Mouse (Mus musculus): ENCODE data around the gene Bhlhe40. TPM values are rescaled to one million over a fixed set of nuclear protein-coding genes. Genes with fewer than 3 reads are reported as not detected.

Bhlhe40 gene
- total RNA-seq (2014; fragmentation: Nextera tagmentation) (1.4 TPM in 1 of 2 replicates, not detected in the other), total RNA-seq (2017) (3.1 and 15.2 TPM in 2 replicates)

DNA sequence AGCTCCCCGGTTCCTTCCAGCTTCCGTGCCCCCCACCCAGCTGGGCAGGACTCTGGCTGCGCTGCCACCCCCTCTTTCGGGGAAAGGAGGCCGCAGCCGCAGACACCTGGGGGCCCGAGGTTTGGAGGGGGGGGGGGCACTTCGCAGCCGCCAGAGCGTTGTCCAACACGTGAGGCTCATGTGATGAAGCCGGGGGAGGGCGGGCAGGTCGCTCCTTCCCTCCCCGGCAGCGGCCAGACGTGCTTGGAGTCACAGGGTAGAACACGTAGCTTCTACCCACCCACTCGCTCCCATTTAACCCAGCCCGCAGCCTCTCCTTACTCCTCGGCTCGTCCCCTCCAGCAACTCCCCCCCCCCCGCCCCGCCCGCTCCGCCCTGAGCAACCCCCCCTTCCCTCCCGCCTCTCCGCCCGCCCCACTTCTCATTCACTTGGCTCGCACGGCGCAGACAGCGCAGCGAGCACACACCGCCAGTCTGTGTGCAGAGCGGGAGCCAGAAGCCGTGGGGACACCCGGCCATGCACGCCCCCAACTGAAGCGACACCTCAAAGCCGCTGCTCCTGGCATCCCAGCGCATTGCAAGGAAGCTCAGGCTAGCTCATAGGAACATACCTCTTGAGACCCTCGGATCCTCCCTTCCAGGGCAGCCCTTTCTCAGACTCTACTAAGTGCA is at the start of gene Bhlhe40:
Gene Bhlhe40, plus strand, starts transcription at position 424 of the 672 bp plus-strand sequence.
- peak; percentile 62 for ATAC-seq (replicated peaks; ENCODE audit: low FRiP score, low TSS enrichment, poor library complexity, severe bottlenecking)

DNA sequence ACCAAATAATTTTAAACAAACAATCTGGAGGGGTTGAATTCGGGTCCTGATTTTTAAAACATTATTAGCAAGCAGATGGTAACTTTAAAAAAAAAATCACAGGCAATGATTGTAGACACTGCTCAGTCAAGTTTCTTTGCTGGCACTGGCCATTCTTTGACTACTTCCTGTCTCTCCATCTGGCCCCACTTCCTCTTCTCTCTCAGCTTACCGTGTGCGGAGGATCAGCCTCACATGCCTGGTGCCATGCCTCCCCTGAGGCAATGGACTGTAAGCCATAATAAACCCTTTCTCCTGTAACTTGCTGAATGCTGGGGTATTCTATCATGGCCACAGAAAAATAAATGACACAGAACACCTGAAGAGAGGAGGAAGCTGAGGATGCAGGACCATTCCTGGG is 48.8 kb upstream of the Bhlhe40 start:
- ATAC-seq (replicated peaks; ENCODE audit: low FRiP score, low TSS enrichment, poor library complexity, severe bottlenecking), result no peak

DNA sequence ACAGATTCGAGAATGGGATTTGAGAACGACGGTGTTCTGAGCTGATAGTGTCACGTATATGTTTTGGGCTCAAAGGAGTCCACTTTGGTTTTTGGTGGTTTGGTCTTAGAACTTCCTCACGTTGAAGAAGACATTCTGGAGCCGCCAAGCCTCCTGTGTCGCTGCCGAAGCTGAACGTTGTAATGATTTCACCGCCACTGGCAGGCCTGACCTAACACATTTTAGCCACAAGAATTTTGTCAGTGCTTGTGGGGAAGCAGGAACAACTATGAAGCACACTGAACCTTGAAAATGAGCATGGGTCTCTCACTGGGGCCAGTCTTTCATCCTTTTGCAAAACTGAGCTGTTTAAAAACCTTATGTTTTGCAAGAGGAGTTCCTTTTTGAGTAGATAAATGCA is 42.4 kb upstream of the Bhlhe40 start:
- ATAC-seq (replicated peaks; ENCODE audit: low FRiP score, low TSS enrichment, poor library complexity, severe bottlenecking), result no peak

- ATAC-seq (replicated peaks; ENCODE audit: low FRiP score, low TSS enrichment, poor library complexity, severe bottlenecking), result no peak
These were observed 37.3 kb upstream of the Bhlhe40 start for GRCm38 (mm10) chr6:108623028-108623565.

DNA sequence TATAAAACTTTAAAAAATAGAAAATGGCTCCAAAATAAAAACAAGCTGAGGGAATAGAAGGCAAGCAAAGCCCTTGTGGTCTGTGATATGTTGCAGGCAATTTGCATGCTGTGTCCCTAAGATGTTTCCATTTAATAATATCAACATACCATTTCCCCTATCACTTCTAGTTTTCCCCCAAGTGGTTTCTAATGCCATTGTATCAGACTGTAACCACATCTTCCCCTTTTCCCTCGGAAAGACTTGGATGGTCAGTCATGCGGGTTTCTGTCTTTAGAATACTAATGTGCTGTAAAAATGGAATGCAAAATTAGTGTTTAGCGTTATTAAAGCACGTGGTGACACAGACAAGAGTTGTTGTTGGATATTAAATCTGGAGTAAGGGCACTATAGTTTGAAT is 35.5 kb upstream of the Bhlhe40 start:
- ATAC-seq (replicated peaks; ENCODE audit: low FRiP score, low TSS enrichment, poor library complexity, severe bottlenecking), result no peak

DNA sequence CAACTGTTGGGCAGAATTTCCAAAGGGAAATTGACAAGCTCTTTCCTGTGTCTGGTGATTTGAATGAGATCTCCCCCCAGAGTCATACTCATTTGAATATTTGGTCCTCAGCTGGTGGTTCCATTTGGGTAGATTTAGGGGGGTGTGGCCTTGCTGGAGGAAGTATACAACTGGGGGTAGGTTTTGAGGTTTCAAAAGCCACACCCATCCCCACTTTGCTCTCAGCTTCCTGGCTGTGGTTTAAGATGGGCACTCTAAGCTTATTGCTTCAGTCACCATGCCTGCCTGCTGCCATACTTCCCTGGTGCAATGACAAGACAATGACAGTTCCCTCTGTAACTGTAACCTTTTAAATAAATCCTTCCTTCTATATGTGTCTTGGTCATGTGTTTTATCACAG is 29.7 kb upstream of the Bhlhe40 start:
- no peak; the same call in 1 of the 2 replicates for ATAC-seq (replicated peaks; ENCODE audit: low FRiP score, low TSS enrichment, poor library complexity, severe bottlenecking)

DNA sequence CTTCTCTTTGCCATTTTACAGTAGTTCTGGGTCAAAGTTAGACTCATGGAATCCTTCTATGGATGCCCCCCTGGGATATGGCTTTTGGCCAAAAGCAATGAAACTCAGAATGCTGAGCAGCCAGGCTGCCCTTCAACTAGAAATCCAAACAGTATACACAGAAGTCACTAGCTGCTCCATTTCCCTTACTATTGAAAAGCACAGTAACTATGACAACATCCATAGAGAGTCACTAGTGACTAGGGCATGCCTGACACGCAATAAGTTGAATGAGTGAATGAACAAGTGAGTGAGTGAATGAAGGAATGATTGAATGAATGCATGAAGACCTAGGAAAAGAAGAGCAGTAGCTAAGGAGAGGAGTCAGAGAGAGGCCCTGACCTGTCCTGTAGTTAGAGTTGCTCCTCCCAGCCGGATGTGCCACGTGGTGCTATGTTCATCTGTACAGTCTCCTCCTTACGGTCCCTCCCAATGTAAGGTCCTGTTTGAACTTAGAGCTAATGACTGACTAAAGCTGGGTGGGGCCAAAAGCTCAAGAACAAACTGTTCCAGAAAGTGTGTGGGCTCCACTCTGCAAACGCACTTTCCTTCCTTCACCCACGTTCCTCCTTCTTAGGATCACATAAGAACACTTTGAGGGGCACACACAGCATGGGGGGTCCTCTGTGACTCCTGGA is 22.1 kb upstream of the Bhlhe40 start:
- ATAC-seq (replicated peaks; ENCODE audit: low FRiP score, low TSS enrichment, poor library complexity, severe bottlenecking), result no peak

- no peak for ATAC-seq (replicated peaks; ENCODE audit: low FRiP score, low TSS enrichment, poor library complexity, severe bottlenecking)
These were observed 18.4 kb upstream of the Bhlhe40 start for GRCm38 (mm10) chr6:108642020-108642419.

GRCm38 (mm10) chr6:108643035-108643434 is 17.4 kb upstream of the Bhlhe40 start:
- no peak for ATAC-seq (replicated peaks; ENCODE audit: low FRiP score, low TSS enrichment, poor library complexity, severe bottlenecking)

- ATAC-seq (replicated peaks; ENCODE audit: low FRiP score, low TSS enrichment, poor library complexity, severe bottlenecking), result no peak
These were observed 16.1 kb upstream of the Bhlhe40 start for GRCm38 (mm10) chr6:108644311-108644710.

DNA sequence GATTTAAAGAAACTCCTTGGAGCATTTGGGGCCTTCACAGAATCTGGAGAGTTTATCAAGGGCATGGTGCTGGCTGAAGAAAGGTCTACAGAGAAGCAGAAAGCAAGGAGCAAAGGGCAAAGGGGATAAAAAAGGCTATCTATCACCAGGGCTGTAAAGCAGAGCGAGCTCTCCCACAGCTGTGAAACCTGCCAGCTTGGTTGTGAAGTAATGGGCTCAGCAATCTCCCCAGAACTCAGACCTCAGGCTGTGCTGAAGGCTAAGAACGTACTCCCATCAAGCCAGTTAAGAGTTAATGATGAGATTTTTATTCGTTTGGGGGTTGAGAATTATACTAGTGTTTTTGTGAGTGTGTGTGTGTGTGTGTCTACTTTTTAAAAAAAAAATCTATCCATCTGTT is 13.3 kb upstream of the Bhlhe40 start:
- ATAC-seq (replicated peaks; ENCODE audit: low FRiP score, low TSS enrichment, poor library complexity, severe bottlenecking), result no peak

GRCm38 (mm10) chr6:108648072-108648471 is 12.4 kb upstream of the Bhlhe40 start:
- ATAC-seq (replicated peaks; ENCODE audit: low FRiP score, low TSS enrichment, poor library complexity, severe bottlenecking), result no peak

DNA sequence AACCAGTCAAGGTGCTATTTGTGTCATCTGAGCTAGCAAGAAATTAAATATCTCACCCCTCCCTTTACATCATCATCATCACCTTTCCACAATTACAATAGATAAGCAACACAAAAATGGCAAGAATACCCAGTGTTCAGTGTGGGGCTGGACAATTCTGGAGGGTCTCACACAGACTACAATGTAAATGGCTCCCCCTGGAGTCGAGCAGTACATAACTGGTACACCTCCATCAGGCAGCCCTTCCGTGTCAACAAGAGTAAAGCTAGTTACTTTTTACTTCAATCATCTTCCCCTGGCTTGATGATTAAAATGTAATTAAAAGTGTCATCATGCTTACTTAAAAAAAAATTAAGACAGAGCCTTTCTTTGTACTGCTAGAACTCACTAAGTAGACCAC is 4.6 kb upstream of the Bhlhe40 start:
- no peak for ATAC-seq (replicated peaks; ENCODE audit: low FRiP score, low TSS enrichment, poor library complexity, severe bottlenecking)

DNA sequence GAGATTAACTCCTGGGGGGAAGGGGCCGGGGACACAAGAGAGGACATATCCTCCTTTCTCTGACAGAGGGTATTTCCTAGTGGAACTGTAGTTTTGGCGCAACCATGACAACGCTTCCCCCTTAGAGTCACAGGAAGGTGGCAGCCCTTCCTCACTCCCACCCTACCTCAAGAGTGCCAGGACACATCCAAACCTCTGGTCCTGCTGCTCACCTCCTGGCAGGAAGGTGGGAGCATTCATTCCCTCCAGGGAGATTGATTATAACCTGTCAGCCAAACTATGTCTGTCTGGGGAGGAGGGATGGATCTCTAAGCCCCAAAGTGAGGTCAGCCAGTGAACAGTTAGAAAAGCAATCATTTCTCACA is 2.4 kb upstream of the Bhlhe40 start:
- no peak for ATAC-seq (replicated peaks; ENCODE audit: low FRiP score, low TSS enrichment, poor library complexity, severe bottlenecking)

DNA sequence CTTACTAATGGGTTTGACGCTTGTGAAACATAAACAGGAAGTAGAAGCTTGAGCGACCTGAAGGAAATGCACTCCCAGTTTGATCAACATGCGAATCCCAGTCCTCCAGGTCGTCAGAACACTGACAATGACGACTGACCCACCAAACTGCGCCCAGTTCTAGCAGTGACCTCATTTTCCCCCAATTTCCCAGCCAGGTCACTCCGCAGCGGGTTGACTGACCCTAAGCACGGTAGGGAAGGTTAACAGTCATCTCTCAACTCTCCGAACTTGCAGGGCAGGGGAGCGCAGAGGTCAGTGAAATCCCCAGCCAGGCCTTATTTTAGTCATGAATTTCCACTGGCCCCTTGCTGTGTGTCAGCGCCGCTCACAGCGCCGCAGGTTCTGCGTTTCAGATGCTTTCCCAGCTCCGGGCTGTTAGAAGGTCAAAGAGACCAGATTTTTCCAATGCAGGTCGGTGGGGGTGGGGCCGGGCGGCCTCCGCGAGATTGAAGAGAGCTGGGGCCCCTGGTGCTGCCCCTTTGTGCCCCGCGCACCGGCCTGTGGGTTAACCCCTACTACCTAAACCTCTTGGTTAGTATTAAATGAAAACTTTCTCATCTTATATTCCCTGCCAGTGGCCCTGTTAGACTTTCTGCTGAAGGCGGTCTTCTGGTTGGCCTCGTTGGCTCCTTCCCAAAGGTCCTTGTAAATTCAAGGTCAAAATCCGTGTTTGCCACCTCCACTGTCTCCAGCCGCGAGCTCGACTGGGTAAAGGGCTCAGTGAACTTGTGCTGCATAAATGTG is 1.8 kb upstream of the Bhlhe40 start:
- no peak for ATAC-seq (replicated peaks; ENCODE audit: low FRiP score, low TSS enrichment, poor library complexity, severe bottlenecking)

GRCm38 (mm10) chr6:108659221-108659725 is 1.2 kb upstream of the Bhlhe40 start:
- ATAC-seq (replicated peaks; ENCODE audit: low FRiP score, low TSS enrichment, poor library complexity, severe bottlenecking), result peak; percentile 81

- no peak for ATAC-seq (replicated peaks; ENCODE audit: low FRiP score, low TSS enrichment, poor library complexity, severe bottlenecking)
These were observed 663 bp upstream of the Bhlhe40 start for GRCm38 (mm10) chr6:108659726-108660205.

DNA sequence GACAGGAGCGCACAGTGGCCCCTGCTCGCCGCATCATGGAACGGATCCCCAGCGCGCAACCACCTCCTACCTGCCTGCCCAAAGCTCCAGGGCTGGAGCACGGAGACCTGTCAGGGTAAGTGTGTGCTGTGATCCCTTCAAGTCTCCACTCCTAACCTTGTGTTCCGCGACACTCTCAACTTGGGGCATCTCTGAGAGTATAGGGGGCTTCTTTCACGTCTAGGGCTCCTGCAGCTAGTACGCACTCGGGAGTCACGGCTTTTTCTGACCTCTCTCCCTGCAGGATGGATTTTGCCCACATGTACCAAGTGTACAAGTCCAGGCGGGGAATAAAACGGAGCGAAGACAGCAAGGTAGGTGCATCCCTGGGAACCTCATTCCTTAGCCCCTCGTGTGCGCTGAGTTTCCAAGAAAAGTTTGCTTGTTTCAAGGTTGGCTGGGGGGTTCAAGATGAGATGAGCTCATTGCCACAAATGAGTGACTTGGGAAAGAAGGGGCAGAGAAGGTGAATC is 505 bp downstream of the Bhlhe40 start:
- ATAC-seq (replicated peaks; ENCODE audit: low FRiP score, low TSS enrichment, poor library complexity, severe bottlenecking), result peak; percentile 17

GRCm38 (mm10) chr6:108661412-108661811 is 983 bp downstream of the Bhlhe40 start:
- peak; percentile 46; the same call in 1 of the 2 replicates for ATAC-seq (replicated peaks; ENCODE audit: low FRiP score, low TSS enrichment, poor library complexity, severe bottlenecking)

- no peak for ATAC-seq (replicated peaks; ENCODE audit: low FRiP score, low TSS enrichment, poor library complexity, severe bottlenecking)
These were observed 1.5 kb downstream of the Bhlhe40 start for GRCm38 (mm10) chr6:108661890-108662289.

Measured in megakaryocyte-erythroid progenitor cell, adult 5-6 weeks (primary cell).